Mouse (Mus musculus) monocyte, adult 5-6 weeks (primary cell): ENCODE measurements around the gene Ssbp3. TPM values are rescaled to one million over a fixed set of nuclear protein-coding genes. Genes with fewer than 3 reads are reported as not detected.

Experiments
- ATAC-seq: fragments of 153-309, 156-312 bp; replicated peaks from 2 replicates; pipeline ENCODE4 v1.8.0; 2017; ENCODE audit warnings: mild to moderate bottlenecking; ENCODE audit not compliant: low TSS enrichment, insufficient number of reproducible peaks, severe bottlenecking, poor library complexity, low FRiP score
- total RNA-seq: library from RNA; stranded (forward); fragments of 200-1000, 200-491, 200-594 nt; gene quantifications from 3 replicates; pipeline ENCODE4 v1.2.3, GENCODE M21; 2017

The Ssbp3 gene
- total RNA-seq, 1 experiment from 2014 or later, result 14.3 TPM

DNA sequence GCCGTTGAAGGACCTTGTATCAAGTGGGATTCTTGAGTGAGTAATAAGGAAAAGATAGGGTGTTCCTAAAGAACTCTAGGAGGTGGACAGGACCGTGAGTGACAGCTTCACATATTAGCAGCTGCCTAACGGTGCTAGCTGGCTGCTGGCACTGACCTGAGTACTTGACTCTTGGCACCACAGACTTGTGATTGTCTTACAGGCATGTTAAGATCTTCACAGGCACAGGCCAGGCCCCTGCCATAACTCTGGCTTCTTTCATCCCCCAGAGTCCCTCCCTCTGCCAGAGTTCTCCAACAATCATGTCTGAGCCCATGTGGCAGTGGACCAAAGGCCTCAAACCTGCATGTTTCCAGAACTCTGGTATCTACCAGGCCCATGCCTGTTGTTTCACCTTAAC is 108.0 kb downstream of the Ssbp3 start:
- no peak for ATAC-seq

DNA sequence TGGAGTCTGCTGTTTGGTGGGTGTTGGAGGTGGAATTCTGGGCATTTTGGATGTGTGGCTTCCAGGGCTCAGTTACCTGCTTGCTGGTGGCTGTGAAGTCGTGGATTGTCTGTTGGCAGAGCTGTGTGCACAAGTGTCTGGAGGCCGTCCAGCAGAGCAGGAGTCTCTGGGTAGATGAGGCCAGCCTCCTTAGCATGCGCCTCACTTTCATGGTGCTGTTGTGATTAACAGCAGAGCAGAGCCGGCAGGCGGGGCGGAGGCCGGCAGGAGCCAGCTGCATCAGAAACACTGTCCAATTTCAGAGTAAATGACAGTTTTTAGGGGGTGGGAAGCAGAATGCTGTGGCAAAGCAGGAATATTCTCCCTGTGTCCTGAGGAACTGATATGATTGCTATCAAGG is 108.5 kb downstream of the Ssbp3 start:
- no peak for ATAC-seq

DNA sequence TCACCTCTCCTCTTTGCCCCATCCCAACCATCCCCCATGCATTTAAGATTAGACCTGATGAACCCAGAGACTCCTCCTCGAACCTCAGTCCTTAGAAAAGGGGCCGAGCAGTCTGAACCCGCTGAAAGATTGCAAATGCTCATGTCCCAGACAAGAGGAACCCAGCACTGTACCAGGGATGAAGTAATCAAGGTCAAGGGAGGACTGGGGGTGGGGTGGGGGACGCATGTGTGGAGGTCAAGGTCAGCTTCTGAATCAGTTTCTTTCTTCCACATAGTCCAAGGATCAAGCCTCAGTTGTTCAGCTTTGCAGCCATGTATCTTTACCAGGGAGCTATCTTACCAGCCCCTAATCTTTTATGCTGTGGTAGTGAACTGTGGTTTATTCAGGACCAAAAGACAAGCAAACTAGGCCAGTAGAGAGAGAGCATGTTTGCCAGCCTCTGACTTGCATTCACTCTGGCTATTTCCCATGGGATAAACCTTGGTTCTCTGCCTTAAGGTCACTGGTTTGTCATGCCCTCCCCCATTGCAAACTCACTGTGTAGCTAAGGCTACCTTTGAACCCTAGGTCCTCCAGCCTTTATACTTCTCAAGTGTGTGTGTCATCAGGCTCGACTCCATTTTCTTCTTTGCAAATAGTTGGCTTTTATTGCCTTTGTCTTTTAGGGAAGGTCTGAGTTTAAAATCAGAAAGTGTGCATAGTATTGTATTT is 109.9 kb downstream of the Ssbp3 start:
- no peak for ATAC-seq

DNA sequence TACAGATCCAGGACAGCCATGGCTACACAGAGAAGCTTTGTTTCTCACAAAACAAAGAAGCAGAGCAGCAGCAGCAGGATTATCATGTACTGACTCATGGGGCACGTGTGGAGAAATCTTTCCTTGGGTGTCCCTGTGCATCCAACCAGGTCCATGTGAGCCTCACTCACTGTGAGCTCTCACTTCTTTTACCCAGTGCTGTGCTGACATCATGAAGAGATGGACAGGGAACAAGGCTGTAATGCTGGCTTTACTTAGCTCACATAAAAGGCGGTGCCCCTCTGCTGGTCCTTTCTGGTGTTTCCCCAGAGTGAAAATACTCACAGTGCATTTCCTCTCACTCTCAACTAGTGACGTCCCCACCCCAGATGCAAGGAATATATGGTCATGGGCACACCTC is 111.0 kb downstream of the Ssbp3 start:
- ATAC-seq, result no peak

DNA sequence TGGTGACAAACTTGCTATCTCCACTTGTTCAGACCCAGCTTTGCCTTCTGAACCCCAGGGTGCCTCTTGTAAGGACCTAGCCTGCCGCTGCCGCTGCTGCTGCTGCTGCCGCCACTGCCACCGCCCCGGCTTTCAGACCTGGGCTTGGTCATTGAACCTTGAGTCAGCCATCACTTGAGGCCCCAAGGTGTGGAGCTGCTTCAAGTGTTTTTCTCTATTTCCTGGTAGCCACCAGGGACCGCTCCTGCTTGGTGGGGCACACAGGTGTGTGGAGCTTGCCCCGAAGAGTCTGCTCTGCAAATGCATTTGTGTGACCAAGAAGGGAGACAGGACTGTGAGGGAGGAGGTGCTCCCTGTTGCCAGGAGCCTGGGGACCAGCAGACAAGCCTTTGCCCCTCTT is 114.4 kb downstream of the Ssbp3 start:
- no peak for ATAC-seq

DNA sequence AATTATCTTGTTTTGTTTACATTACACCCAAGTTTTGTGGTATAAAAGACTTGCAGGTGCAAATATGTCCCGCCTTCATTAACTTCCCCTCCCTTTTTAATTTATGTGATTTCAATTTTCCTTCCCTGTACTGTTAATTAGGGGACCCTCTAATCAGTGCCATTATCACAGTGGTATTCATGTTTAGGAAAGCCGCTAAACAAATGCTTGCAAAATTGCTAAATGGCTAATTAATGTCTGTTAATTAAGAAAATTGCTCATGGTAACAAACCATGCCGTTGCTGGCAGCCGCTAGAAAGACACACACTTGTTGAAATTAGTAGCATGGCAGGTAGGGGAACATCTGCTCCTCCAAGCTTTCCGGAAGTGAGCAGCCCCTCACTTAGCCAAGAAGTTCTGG is 114.9 kb downstream of the Ssbp3 start:
- ATAC-seq, result no peak

DNA sequence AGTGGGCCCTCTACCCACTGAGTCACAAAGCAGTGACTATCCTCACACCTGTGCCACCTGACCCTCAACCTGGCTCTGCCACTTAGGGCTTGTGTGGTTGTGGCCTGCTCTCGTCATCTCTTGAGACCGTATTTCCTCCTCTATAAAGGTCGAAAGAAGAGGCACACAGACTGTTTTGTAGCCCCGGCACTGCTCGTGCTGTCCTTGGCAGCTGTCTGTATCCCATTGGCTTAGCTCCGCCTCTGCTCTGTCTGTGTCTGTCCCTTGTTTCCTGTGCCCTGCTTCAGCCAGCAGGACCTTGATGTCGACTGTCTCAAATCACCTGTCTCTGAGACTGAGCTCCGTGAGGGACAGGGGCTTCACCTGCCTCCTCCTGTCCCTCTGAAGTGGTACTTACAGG is 116.0 kb downstream of the Ssbp3 start:
- ATAC-seq, result no peak

DNA sequence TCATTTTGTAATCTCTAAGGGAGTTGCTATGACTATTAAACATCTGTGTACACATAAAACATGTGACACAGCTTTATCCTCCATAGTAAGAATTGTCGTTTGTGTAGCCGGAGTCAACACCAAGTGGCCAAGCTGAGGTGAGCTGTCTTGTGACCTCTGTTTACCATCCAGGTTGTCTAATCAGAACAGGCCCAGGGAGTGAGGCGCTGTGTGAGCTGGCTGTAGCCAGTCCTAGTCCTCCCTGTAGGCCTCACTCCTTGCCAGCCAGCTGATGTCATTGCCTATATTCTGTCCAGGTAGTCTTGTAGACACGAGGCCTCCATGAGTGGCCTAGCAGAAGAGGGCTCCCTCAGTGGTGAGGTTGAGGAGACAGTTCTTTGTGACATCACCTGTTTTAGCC is 125.2 kb downstream of the Ssbp3 start:
- no peak; the same call in 1 of the 2 replicates for ATAC-seq

DNA sequence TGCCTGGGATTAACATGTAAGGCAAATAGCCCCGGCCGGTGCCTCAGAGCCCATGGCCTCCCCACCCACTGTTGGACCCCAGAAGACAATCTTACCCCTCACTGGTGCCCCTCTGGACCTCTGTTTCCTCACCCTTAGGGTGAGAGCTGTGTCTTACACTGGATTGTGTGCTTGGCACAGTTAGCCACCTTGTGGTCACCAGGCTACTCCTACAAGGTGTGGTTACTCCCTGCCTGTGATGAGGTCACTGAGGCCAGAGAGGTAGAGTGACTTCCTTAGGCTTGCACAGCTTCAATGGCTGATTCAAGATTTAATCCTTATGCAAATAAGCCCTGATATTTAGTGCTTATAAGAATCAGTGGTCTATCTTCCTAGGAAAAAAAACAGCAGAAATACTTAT is 126.5 kb downstream of the Ssbp3 start:
- ATAC-seq, result no peak

DNA sequence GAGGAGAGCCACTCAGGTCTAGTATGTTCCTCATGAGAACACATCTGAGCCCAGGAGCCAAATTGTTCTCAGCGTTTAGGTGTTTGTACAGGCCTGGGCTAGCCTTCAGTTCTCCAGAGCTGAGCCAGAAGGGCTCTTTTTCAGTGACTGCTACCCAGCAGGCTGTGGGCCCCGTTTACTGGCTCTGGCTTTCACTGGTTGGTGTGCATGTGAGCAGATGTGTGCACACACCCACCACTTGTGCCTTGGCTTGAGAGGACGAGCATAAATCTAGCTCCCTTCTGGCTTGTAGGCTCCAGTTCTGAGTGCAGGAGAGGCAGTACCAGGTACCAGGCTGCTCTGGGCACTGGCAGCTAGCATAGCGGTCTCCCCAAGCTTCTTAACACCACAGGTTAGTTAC is 127.8 kb downstream of the Ssbp3 start:
- no peak for ATAC-seq

DNA sequence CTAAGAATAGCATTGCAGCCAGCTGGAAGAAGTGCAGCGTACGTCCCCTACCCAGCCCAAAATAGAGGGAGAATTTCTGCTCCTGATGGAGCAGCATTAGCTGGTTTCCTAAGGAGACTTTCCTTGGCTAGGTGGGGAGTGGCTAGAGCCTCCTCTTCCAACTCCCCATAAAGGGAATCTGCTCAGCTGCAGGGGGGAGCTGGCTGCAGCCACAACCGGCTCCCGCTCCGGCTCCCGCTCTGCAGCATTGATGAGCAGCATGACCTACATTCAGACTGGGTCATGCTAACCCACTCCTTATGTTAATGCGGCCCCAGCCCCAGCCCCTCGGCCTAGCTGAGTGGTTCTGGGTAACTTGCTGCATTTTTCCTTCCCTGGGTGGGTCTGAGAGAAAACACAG is 128.8 kb downstream of the Ssbp3 start:
- ATAC-seq, result no peak

DNA sequence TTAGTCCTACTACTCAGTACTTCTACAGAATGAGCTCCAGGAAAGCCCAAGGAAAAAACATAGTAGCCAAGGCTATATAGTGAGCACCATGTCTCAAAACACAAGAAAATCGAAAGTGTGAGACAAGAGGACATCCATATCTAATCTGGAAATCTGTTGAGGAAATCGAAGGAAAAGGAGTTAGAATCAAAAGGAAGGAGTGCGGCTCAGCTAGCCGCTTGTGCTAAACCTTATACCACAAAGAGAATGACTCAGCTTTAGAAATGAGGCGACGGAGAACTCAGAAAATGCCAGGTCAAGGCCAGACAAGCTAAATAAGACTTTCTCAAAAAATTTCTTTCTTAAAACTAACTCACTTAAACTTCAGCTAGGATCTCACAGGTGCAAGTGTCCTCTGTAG is 131.8 kb downstream of the Ssbp3 start:
- ATAC-seq, result no peak

DNA sequence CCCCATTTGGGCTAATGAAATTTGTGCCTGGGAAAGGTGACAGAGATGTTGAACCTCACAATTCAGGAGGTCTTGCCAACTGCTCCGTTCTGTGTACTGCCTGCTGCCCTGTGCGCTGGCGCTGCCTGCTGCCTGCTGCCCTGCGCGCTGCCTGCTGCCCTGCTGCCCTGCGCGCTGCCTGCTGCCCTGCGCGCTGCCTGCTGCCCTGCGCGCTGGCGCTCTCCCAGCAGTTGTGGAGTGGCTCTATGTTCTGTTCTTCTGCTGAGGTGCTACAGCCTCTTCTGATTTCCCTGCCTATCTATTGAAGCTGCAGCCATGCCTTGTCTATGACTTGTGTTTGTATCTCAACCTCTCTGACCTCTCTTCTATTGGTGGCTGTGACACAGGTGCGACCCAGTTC is 134.7 kb downstream of the Ssbp3 start:
- ATAC-seq, result no peak

DNA sequence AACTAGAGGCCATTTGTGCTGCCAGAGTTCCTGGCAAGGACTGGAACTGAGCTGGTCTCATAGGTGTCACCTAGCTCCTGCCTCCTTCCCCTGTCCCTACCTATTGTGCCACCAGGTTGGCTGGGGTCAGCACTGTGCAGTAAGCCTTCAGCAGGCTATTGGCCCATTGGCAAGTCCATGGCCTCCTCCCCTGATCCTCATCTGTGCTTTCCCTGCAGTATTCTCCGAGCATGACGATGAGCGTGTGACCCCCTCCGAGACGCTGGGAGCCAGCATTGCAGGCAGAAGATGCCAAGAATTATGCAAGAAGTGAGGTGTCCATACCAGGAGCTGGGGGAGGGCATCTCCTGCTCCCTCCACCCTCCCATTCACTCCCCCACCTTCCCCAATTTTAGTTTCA is 137.3 kb downstream of the Ssbp3 start:
- ATAC-seq, result no peak

DNA sequence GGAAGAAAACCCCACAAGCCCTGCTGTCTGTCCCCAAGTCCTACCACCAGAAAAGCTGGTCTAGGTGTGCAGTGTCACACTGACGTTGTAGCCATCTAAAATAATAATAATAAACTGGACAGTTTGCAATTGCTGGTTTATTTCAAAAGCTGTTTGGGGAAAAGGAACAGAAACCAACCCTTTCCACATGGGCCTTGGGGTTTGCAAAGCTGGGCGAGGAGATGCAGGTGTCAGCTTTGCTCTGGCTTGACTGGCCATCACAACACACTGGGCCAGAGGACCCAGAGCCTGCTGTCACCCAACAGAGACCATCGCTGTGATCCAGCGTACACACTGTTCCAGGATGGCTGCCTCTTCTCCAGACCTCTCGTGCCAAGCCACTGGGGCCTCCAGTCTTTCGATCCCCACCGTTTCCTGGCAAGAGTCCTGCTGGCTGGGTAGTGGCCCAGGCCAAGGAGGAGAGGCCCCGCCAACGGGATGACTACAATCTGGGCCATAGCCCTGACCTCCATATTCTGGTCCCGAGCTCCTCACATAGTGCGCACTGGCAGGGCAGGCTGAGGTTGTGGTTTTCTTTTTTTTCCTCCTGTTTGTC is 138.2 kb downstream of the Ssbp3 start:
- ATAC-seq, result no peak

DNA sequence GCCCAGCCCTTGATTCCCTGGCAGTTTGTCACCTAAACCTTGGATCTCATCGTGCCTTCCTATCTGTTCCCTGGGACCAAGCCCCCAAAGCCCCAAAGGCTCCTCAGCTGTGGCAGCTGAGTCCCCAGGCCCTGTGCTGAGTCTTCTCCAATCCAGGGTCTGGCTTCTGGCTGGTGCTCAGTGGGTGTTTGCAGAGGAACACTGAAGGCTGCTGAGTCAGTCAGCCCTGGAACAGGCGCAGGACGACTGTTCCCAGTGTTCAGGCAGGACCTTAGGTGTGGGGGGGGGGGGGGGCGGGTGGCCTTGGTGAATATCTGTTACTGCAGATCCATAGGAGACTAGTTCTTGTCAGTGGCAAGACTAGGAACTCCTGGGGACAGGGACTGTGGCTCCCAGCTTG is 141.4 kb downstream of the Ssbp3 start:
- ATAC-seq, result no peak

DNA sequence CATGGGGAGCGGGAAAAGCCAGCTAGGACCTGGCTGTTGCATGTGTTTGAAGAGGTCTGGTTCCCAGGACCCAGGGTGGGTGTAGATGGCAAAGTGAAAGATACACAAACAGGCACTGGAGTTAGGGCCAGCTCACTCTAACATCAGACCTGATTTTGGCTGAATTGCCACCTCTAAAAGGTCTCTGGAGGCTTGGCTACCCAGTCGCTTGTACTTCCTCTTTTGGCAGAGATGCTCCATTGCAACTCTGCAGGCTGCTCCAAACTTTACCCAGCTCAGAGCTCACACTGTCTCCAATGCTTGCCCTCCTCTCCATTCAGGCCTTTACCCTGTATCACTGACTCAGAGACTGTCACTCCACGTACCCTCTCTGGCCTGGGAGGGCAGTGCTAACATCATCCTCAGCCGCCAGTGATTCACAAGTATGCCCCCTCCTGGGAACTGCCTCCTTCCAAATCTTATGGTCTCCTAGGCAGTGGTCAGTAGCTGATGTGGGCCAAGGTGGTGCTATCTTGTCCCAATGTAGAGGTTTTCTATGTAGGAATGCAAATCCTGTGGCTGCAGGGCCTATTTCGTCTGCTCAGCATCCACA is 142.6 kb downstream of the Ssbp3 start:
- no peak for ATAC-seq

DNA sequence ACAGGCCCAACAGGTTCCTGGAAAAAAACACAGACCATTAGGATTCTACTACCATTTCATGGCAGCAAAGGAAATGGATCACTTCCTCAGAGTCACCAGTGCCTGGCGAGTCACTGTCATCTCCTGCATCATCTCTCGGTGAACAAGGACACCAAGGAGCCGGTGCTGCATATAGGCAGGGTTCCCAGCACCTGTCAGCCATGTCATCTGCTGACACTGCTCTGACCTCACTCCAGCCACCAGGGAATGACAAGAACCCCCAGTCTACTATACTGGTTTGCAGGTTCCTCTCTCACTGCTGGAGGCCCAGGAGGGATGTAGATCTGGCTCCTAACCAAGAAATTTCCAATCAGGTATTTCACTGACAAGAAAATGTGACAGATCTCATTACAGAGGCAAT is 145.6 kb downstream of the Ssbp3 start:
- ATAC-seq, result no peak

DNA sequence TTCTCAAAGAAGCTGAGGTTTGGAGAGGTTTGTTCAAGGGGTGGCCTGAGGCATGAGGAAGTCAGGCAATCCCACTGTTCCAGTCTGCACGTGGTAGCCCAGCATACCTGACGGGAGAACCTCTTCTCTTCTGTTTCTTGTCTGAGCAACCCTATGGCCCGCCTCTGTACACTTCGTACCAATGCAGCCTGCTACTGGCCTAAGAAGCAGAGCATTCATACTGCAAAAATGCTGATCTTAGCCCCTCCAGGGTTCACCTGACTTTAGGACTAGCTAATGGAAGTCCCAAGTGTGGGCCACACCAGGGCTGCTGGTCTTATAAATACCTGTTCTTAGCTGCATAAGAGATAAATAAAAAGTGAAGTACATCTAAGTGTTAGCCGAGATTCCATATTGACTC is 147.8 kb downstream of the Ssbp3 start:
- no peak for ATAC-seq

DNA sequence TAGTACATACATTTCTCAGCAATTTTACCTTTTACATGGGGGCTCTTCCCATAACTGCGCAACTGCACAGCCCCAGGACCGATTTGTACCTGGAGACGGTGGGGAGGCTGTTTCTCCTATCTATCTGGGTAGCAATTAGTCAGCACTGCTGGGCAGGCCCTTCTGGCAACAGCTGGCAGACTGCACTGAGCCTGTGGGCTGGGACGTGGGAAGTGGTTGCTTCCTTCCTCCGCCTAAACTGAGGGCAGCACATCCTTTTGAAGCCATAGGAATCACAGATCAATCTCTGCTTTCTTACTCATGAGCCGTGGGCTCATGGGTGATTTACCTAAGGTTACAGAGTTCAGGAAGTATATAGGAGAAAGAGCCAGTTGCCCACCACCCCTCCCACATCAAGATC is 148.3 kb downstream of the Ssbp3 start:
- ATAC-seq, result no peak
